Mouse (Mus musculus) bone marrow macrophage, adult 2 months (primary cell): ENCODE measurements around the gene Tbcd.

Experiments used
- CTCF ChIP-seq: IDR thresholded peaks from 2 replicates; pipeline ENCODE4 v1.5.1; 2012; ENCODE audit warnings: low read depth, mild to moderate bottlenecking, low read length, moderate library complexity
- POLR2A ChIP-seq: IDR thresholded peaks from 2 replicates; pipeline ENCODE4 v1.6.1; 2012; ENCODE audit warnings: mild to moderate bottlenecking, low read depth, low read length, borderline replicate concordance

DNA sequence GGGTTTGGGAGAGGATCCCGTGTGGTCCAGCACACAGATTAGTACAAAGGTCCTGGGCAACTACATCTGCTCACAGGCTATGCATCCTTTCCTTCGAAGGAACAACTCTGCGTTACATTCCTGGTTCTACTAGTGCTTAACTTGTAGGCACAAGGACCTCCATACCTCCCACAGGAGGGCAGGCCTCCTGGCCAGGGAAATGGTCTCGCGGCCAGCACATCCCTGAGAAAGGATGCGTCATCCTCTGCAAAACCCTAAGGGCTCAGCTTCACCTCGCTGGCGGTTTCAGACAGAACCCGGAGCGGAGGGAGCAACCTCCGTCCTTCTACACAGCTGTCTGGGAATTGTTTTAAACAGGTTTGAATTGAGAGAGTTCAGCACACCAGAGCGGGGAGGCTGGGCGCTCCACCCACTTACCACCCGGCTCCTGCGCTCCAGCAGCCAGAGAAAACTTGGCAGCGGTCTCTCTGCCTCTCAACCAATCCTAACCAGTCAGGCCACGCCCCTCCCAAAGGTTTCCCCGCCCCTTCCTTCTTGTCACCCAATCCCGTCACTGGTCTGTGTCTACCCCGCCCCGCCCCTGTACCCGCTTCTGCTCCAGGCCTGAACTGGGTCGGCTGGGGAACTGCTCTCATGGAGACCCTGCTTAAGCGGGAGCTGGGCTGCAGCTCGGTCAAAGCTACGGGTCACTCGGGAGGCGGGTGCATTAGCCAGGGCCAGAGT, 30.8 kb upstream of the Tbcd start, which contains the start of gene Fn3krp:
- no peak for TF ChIP-seq CTCF
- TF ChIP-seq POLR2A: no peak
